Mouse (Mus musculus) stomach, postnatal 0 days (tissue): ENCODE results near the gene Grn.

Source experiments
- CTCF ChIP-seq: IDR thresholded peaks from 2 replicates; pipeline ENCODE4 v1.5.1; 2016; ENCODE audit warnings: antibody characterized with exemption, low read depth, mild to moderate bottlenecking, moderate library complexity
- EP300 ChIP-seq: optimal IDR thresholded peaks from 2 replicates; pipeline ENCODE3; 2016; ENCODE audit warnings: antibody characterized with exemption

DNA sequence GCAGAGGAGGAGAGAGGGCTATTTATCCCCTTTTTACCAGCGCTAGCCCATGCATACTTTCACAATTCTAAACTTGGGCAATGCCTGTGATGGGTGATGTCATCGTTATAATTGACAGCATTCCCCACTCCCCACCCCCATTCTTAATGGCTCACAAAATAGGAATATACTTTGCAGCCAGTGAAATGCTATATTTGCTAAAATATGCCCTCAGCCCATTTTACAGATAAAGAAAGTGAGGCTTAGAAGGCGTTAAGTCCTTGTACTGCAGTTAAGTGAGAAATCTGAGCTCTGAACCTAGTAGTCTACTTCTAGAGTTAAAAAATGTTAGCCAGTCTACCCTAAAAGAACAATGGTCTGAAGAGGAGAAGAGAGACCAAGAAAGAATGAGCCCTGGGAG is 14.2 kb downstream of the Grn start:
- TF ChIP-seq CTCF (no peak), EP300 (no peak)
